Mouse (Mus musculus) midbrain, embryonic 10.5 days (tissue): ENCODE data around the gene Armc2. TPM values are rescaled to one million over a fixed set of nuclear protein-coding genes. Genes with fewer than 3 reads are reported as not detected.

ENCODE experiments used
- DNase-seq: peaks from one replicate; pipeline ENCODE4 v3.0.0-alpha.2; 2017; ENCODE audit warnings: low spot score
- H3K27ac ChIP-seq: fragments of 300-500 bp; sonication (generic); replicated peaks from 2 replicates; pipeline ENCODE4 v1.5.1; 2016; ENCODE audit warnings: mild to moderate bottlenecking
- H3K27me3 ChIP-seq: fragments of 300-500 bp; sonication (generic); 2 replicates; pipeline ENCODE4 v1.6.1; 2016; ENCODE audit warnings: low read depth, mild to moderate bottlenecking; ENCODE audit not compliant: poor library complexity, severe bottlenecking
- H3K36me3 ChIP-seq: fragments of 300-500 bp; sonication (generic); 2 replicates; pipeline ENCODE4 v1.6.1; 2016; ENCODE audit warnings: mild to moderate bottlenecking, moderate library complexity
- H3K4me1 ChIP-seq: fragments of 300-500 bp; sonication (generic); 2 replicates; pipeline ENCODE4 v1.6.1; 2016
- H3K4me3 ChIP-seq: fragments of 300-500 bp; sonication (generic); 2 replicates; pipeline ENCODE4 v1.5.1; 2016; ENCODE audit warnings: mild to moderate bottlenecking, moderate library complexity
- H3K9me3 ChIP-seq: fragments of 300-500 bp; sonication (generic); replicated peaks from 2 replicates; pipeline ENCODE4 v1.6.1; 2016; ENCODE audit warnings: mild to moderate bottlenecking
- WGBS: fragments of 180-500 bp; shearing (Covaris S2); methylation state at CpG from one replicate; pipeline ENCODE4 v1.1.7; 2016; 5-methylcytosine and 5-hydroxymethylcytosine counted together
- polyA plus RNA-seq: library from polyadenylated mRNA; unstranded; fragments of >200 nt; fragmentation: Nextera tagmentation; extraction: Ambion mirVana; gene quantifications from 2 replicates; pipeline ENCODE4 v1.2.1, GENCODE M21; 2016

The Armc2 gene
- polyA plus RNA-seq, 1 experiment from 2014 or later, result 1.5 TPM

- Histone ChIP-seq H3K4me3 (no peak overlapping the region), H3K27ac (no peak overlapping the region), H3K27me3 (peaks cover 47% of the 10 kb centered on the region), H3K36me3 (no peaks in the 10 kb centered on the region), H3K4me1 (peaks cover 18% of the 10 kb centered on the region), H3K9me3 (no peaks in the 10 kb centered on the region)
- DNase-seq, result no peak
- 86% methylated on average over 3 of the region's 3 CpGs for WGBS
These were observed 29.3 kb downstream of the Armc2 start for GRCm38 (mm10) chr10:41988930-41989329.

GRCm38 (mm10) chr10:41986126-41986525 lies 32.1 kb downstream of the Armc2 start:
- WGBS, result 90% methylated on average over 8 of the region's 8 CpGs
- DNase-seq, result no peak

GRCm38 (mm10) chr10:41984221-41984620 lies 34.0 kb downstream of the Armc2 start:
- 85% methylated on average over 6 of the region's 6 CpGs for WGBS

More at GRCm38 (mm10) chr10:41986126-41986525, 32.1 kb downstream of the Armc2 start:
- no peaks in the 10 kb centered on the region for H3K36me3 ChIP-seq
- peaks cover 26% of the 10 kb centered on the region for H3K27me3 ChIP-seq
- H3K4me1 ChIP-seq, result peaks cover 9% of the 10 kb centered on the region
- no peaks in the 10 kb centered on the region for H3K9me3 ChIP-seq
- H3K27ac ChIP-seq, result no peak overlapping the region
- H3K4me3 ChIP-seq, result no peak overlapping the region

GRCm38 (mm10) chr10:41982821-41983220 lies 35.4 kb downstream of the Armc2 start:
- DNase-seq, result no peak
- H3K9me3 ChIP-seq, result no peaks in the 10 kb centered on the region
- H3K4me3 ChIP-seq, result no peak overlapping the region
- H3K36me3 ChIP-seq, result no peaks in the 10 kb centered on the region
- no peaks in the 10 kb centered on the region for H3K27me3 ChIP-seq
- no peak overlapping the region for H3K27ac ChIP-seq
- H3K4me1 ChIP-seq, result no peaks in the 10 kb centered on the region
- 71% methylated on average over 7 of the region's 7 CpGs for WGBS

More at GRCm38 (mm10) chr10:41984221-41984620, 34.0 kb downstream of the Armc2 start:
- Histone ChIP-seq H3K27me3 (peaks cover 7% of the 10 kb centered on the region), H3K4me3 (no peak overlapping the region), H3K27ac (no peak overlapping the region), H3K9me3 (no peaks in the 10 kb centered on the region), H3K4me1 (no peaks in the 10 kb centered on the region), H3K36me3 (no peaks in the 10 kb centered on the region)
- no peak for DNase-seq

GRCm38 (mm10) chr10:41980772-41981383 lies 37.4 kb downstream of the Armc2 start:
- Histone ChIP-seq H3K4me3 (no peak overlapping the region), H3K27ac (no peak overlapping the region), H3K27me3 (no peaks in the 10 kb centered on the region), H3K4me1 (no peaks in the 10 kb centered on the region), H3K9me3 (no peaks in the 10 kb centered on the region), H3K36me3 (no peaks in the 10 kb centered on the region)
- peak; percentile 59 for DNase-seq
- 27% methylated on average over 6 of the region's 6 CpGs for WGBS

- no peak for DNase-seq
- Histone ChIP-seq H3K27ac (no peak overlapping the region), H3K27me3 (no peaks in the 10 kb centered on the region), H3K4me3 (no peak overlapping the region), H3K4me1 (no peaks in the 10 kb centered on the region), H3K9me3 (no peaks in the 10 kb centered on the region), H3K36me3 (no peaks in the 10 kb centered on the region)
- WGBS, result 84% methylated on average over 7 of the region's 7 CpGs
These were observed 39.6 kb downstream of the Armc2 start for GRCm38 (mm10) chr10:41978403-41979234.

GRCm38 (mm10) chr10:41972676-41973075 lies 45.6 kb downstream of the Armc2 start:
- Histone ChIP-seq H3K27ac (no peak overlapping the region), H3K4me1 (no peaks in the 10 kb centered on the region), H3K36me3 (no peaks in the 10 kb centered on the region), H3K27me3 (no peaks in the 10 kb centered on the region), H3K9me3 (no peaks in the 10 kb centered on the region), H3K4me3 (no peak overlapping the region)
- DNase-seq, result no peak
- 92% methylated on average over 9 of the region's 9 CpGs for WGBS

- Histone ChIP-seq H3K9me3 (no peaks in the 10 kb centered on the region), H3K36me3 (no peaks in the 10 kb centered on the region), H3K4me1 (no peaks in the 10 kb centered on the region), H3K27me3 (no peaks in the 10 kb centered on the region), H3K4me3 (no peak overlapping the region), H3K27ac (no peak overlapping the region)
- DNase-seq, result no peak
- 86% methylated on average over 11 of the region's 11 CpGs for WGBS
These were observed 50.2 kb downstream of the Armc2 start for GRCm38 (mm10) chr10:41967915-41968635.

- Histone ChIP-seq H3K4me3 (no peak overlapping the region), H3K36me3 (no peaks in the 10 kb centered on the region), H3K9me3 (no peaks in the 10 kb centered on the region), H3K4me1 (peaks cover 7% of the 10 kb centered on the region; the same call in 1 of the 2 replicates), H3K27me3 (no peaks in the 10 kb centered on the region), H3K27ac (no peak overlapping the region)
- DNase-seq, result no peak
- 74% methylated on average over 4 of the region's 4 CpGs for WGBS
These were observed 55.5 kb downstream of the Armc2 start for GRCm38 (mm10) chr10:41962725-41963124.

- peaks cover 7% of the 10 kb centered on the region; the same call in 1 of the 2 replicates for H3K4me1 ChIP-seq
- WGBS, result 75% methylated on average over 2 of the region's 2 CpGs
- H3K36me3 ChIP-seq, result no peaks in the 10 kb centered on the region
- DNase-seq, result no peak
- no peaks in the 10 kb centered on the region for H3K9me3 ChIP-seq
- no peak overlapping the region for H3K27ac ChIP-seq
- H3K4me3 ChIP-seq, result no peak overlapping the region
- no peaks in the 10 kb centered on the region for H3K27me3 ChIP-seq
These were observed 58.4 kb downstream of the Armc2 start for GRCm38 (mm10) chr10:41959808-41960207.

GRCm38 (mm10) chr10:41958677-41959274 lies 59.5 kb downstream of the Armc2 start:
- 94% methylated on average over 19 of the region's 19 CpGs for WGBS

GRCm38 (mm10) chr10:41957421-41958225 lies 60.6 kb downstream of the Armc2 start:
- H3K36me3 ChIP-seq, result no peaks in the 10 kb centered on the region
- H3K27me3 ChIP-seq, result no peaks in the 10 kb centered on the region
- no peak for DNase-seq
- peaks cover 4% of the 10 kb centered on the region; the same call in 1 of the 2 replicates for H3K4me1 ChIP-seq
- no peak overlapping the region for H3K27ac ChIP-seq
- no peaks in the 10 kb centered on the region for H3K9me3 ChIP-seq
- WGBS, result 94% methylated on average over 18 of the region's 18 CpGs
- no peak overlapping the region for H3K4me3 ChIP-seq

More at GRCm38 (mm10) chr10:41958677-41959274, 59.5 kb downstream of the Armc2 start:
- Histone ChIP-seq H3K27me3 (no peaks in the 10 kb centered on the region), H3K4me1 (peaks cover 7% of the 10 kb centered on the region; the same call in 1 of the 2 replicates), H3K4me3 (no peak overlapping the region), H3K36me3 (no peaks in the 10 kb centered on the region), H3K27ac (no peak overlapping the region), H3K9me3 (no peaks in the 10 kb centered on the region)
- no peak for DNase-seq
